Mouse (Mus musculus): ENCODE measurements at regions not wholly inside any gene's neighbourhood (a gene's known extent, or its start where the extent isn't known, plus 50 kb on each side); places are given as distances from the start of the nearest gene placed in this dataset.

GRCm38 (mm10) chr2:9468651-9469050 is 412.4 kb upstream of the 4930412O13Rik start:
- Histone ChIP-seq H3K4me3 (ENCODE audit: low read depth, low read length) (no peak overlapping the region), H3K9ac (replicated peaks; ENCODE audit: low read depth, low read length) (no peak overlapping the region), H3K9me3 (ENCODE audit: control insufficient read depth, low read length) (no peaks in the 10 kb centered on the region), H3K27me3 (ENCODE audit: control insufficient read depth, insufficient read depth, low read length) (no peaks in the 10 kb centered on the region), H3K4me2 (ENCODE audit: low read depth, low read length) (no peak overlapping the region), H3K4me1 (ENCODE audit: control insufficient read depth, insufficient read depth, low read length) (no peaks in the 10 kb centered on the region), H3K36me3 (ENCODE audit: control insufficient read depth, insufficient read depth, low read length) (no peaks in the 10 kb centered on the region), H3K27ac (ENCODE audit: low read depth, low read length) (no peak overlapping the region)
- 88% methylated on average over 3 of the region's 3 CpGs for WGBS
- ATAC-seq (ENCODE audit: low read depth): no peak

GRCm38 (mm10) chr2:9481678-9482345 is 399.2 kb upstream of the 4930412O13Rik start:
- no peaks in the 10 kb centered on the region for H3K9me3 ChIP-seq (ENCODE audit: control insufficient read depth, low read length)
- H3K27ac ChIP-seq (ENCODE audit: low read depth, low read length): no peak overlapping the region
- WGBS: 69% methylated on average over 7 of the region's 7 CpGs
- no peak overlapping the region for H3K4me2 ChIP-seq (ENCODE audit: low read depth, low read length)
- no peak overlapping the region for H3K4me3 ChIP-seq (ENCODE audit: low read depth, low read length)
- H3K27me3 ChIP-seq (ENCODE audit: control insufficient read depth, insufficient read depth, low read length): no peaks in the 10 kb centered on the region
- H3K4me1 ChIP-seq (ENCODE audit: control insufficient read depth, insufficient read depth, low read length): no peaks in the 10 kb centered on the region
- no peaks in the 10 kb centered on the region for H3K36me3 ChIP-seq (ENCODE audit: control insufficient read depth, insufficient read depth, low read length)
- no peak for ATAC-seq (ENCODE audit: low read depth)
- no peak overlapping the region for H3K9ac ChIP-seq (replicated peaks; ENCODE audit: low read depth, low read length)

GRCm38 (mm10) chr2:9487381-9487914 is 393.6 kb upstream of the 4930412O13Rik start:
- 94% methylated on average over 7 of the region's 7 CpGs for WGBS
- Histone ChIP-seq H3K4me1 (ENCODE audit: control insufficient read depth, insufficient read depth, low read length) (no peaks in the 10 kb centered on the region), H3K27ac (ENCODE audit: low read depth, low read length) (no peak overlapping the region), H3K27me3 (ENCODE audit: control insufficient read depth, insufficient read depth, low read length) (no peaks in the 10 kb centered on the region), H3K9me3 (ENCODE audit: control insufficient read depth, low read length) (no peaks in the 10 kb centered on the region), H3K4me3 (ENCODE audit: low read depth, low read length) (no peak overlapping the region), H3K36me3 (ENCODE audit: control insufficient read depth, insufficient read depth, low read length) (no peaks in the 10 kb centered on the region), H3K9ac (replicated peaks; ENCODE audit: low read depth, low read length) (no peak overlapping the region), H3K4me2 (ENCODE audit: low read depth, low read length) (no peak overlapping the region)
- no peak for ATAC-seq (ENCODE audit: low read depth)

DNA sequence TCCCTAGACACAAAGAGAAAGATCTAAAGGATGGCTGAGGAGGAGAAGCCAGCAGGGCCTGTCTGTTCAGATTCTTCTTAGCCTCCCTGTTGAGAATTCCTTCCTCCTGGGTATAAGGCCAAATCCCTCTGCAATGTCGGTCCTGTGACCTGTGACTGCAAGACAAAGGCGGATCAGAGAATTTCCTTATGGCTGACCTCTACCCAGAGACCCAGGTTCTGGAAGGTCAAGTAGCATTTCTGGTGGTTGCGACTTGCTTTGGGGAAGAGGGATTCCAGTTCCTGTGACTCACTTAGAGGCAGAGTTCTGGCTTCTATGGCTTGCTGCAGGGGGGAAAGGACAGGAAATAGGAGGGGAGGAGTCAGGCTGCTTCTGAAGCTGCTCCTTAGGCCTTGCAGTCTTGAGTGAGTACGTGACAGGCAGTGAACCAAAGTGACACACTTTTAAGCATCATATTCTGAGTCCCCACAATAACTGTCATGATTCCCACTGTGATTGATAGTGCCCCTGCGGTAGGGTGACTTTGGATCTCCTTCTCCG is 387.4 kb upstream of the 4930412O13Rik start:
- Histone ChIP-seq H3K9me3 (ENCODE audit: control insufficient read depth, low read length) (no peaks in the 10 kb centered on the region), H3K27me3 (ENCODE audit: control insufficient read depth, insufficient read depth, low read length) (no peaks in the 10 kb centered on the region), H3K4me1 (ENCODE audit: control insufficient read depth, insufficient read depth, low read length) (no peaks in the 10 kb centered on the region), H3K9ac (replicated peaks; ENCODE audit: low read depth, low read length) (no peak overlapping the region), H3K27ac (ENCODE audit: low read depth, low read length) (no peak overlapping the region), H3K36me3 (ENCODE audit: control insufficient read depth, insufficient read depth, low read length) (no peaks in the 10 kb centered on the region), H3K4me3 (ENCODE audit: low read depth, low read length) (no peak overlapping the region), H3K4me2 (ENCODE audit: low read depth, low read length) (no peak overlapping the region)
- no peak for ATAC-seq (ENCODE audit: low read depth)
- 47% methylated on average over 6 of the region's 6 CpGs for WGBS

DNA sequence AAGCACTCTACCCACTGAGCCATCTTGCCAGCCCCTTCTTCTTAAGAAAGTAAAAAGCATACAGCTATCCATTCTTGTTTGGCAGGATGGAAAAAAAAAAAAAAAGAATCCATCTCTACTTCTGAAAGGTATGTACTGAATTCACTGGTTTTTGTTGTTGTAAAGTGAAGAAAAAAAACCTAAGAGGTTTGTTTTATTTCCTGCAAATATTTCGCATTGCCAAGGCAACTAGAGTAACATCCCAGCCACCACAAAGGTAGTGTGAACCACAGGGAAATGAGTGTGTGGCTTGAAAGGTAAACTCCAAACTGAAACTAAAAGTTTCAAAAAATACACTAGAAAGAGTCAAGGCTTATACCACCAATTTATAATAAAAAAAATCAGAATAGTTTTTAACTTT is 361.0 kb upstream of the 4930412O13Rik start:
- H3K4me3 ChIP-seq (ENCODE audit: low read depth, low read length): no peak overlapping the region
- H3K4me2 ChIP-seq (ENCODE audit: low read depth, low read length): no peak overlapping the region
- H3K9ac ChIP-seq (replicated peaks; ENCODE audit: low read depth, low read length): no peak overlapping the region
- ATAC-seq (ENCODE audit: low read depth): no peak
- 92% methylated on average over 1 of the region's 1 CpGs for WGBS
- H3K9me3 ChIP-seq (ENCODE audit: control insufficient read depth, low read length): no peaks in the 10 kb centered on the region
- no peaks in the 10 kb centered on the region for H3K36me3 ChIP-seq (ENCODE audit: control insufficient read depth, insufficient read depth, low read length)
- no peaks in the 10 kb centered on the region for H3K4me1 ChIP-seq (ENCODE audit: control insufficient read depth, insufficient read depth, low read length)
- no peaks in the 10 kb centered on the region for H3K27me3 ChIP-seq (ENCODE audit: control insufficient read depth, insufficient read depth, low read length)
- H3K27ac ChIP-seq (ENCODE audit: low read depth, low read length): no peak overlapping the region

- Histone ChIP-seq H3K27ac (ENCODE audit: low read depth, low read length) (no peak overlapping the region), H3K9ac (replicated peaks; ENCODE audit: low read depth, low read length) (no peak overlapping the region), H3K36me3 (ENCODE audit: control insufficient read depth, insufficient read depth, low read length) (no peaks in the 10 kb centered on the region), H3K4me1 (ENCODE audit: control insufficient read depth, insufficient read depth, low read length) (no peaks in the 10 kb centered on the region), H3K27me3 (ENCODE audit: control insufficient read depth, insufficient read depth, low read length) (no peaks in the 10 kb centered on the region), H3K4me3 (ENCODE audit: low read depth, low read length) (no peak overlapping the region), H3K4me2 (ENCODE audit: low read depth, low read length) (no peak overlapping the region), H3K9me3 (ENCODE audit: control insufficient read depth, low read length) (no peaks in the 10 kb centered on the region)
- no peak for ATAC-seq (ENCODE audit: low read depth)
- WGBS: 92% methylated on average over 3 of the region's 3 CpGs
These were observed 355.1 kb upstream of the 4930412O13Rik start for GRCm38 (mm10) chr2:9525910-9526309.

- H3K4me2 ChIP-seq (ENCODE audit: low read depth, low read length): no peak overlapping the region
- no peaks in the 10 kb centered on the region for H3K4me1 ChIP-seq (ENCODE audit: control insufficient read depth, insufficient read depth, low read length)
- no peaks in the 10 kb centered on the region for H3K9me3 ChIP-seq (ENCODE audit: control insufficient read depth, low read length)
- no peak overlapping the region for H3K27ac ChIP-seq (ENCODE audit: low read depth, low read length)
- H3K27me3 ChIP-seq (ENCODE audit: control insufficient read depth, insufficient read depth, low read length): no peaks in the 10 kb centered on the region
- no peak overlapping the region for H3K4me3 ChIP-seq (ENCODE audit: low read depth, low read length)
- no peak for ATAC-seq (ENCODE audit: low read depth)
- no peak overlapping the region for H3K9ac ChIP-seq (replicated peaks; ENCODE audit: low read depth, low read length)
- whole genome bisulfite sequencing: 58% methylated on average over 2 of the region's 2 CpGs
- no peaks in the 10 kb centered on the region for H3K36me3 ChIP-seq (ENCODE audit: control insufficient read depth, insufficient read depth, low read length)
These were observed 345.9 kb upstream of the 4930412O13Rik start for GRCm38 (mm10) chr2:9535141-9535658.

GRCm38 (mm10) chr2:9547771-9548590 is 333.1 kb upstream of the 4930412O13Rik start:
- Histone ChIP-seq H3K9me3 (ENCODE audit: control insufficient read depth, low read length) (no peaks in the 10 kb centered on the region), H3K36me3 (ENCODE audit: control insufficient read depth, insufficient read depth, low read length) (no peaks in the 10 kb centered on the region), H3K4me2 (ENCODE audit: low read depth, low read length) (no peak overlapping the region), H3K9ac (replicated peaks; ENCODE audit: low read depth, low read length) (no peak overlapping the region), H3K27ac (ENCODE audit: low read depth, low read length) (no peak overlapping the region), H3K27me3 (ENCODE audit: control insufficient read depth, insufficient read depth, low read length) (no peaks in the 10 kb centered on the region), H3K4me3 (ENCODE audit: low read depth, low read length) (no peak overlapping the region), H3K4me1 (ENCODE audit: control insufficient read depth, insufficient read depth, low read length) (no peaks in the 10 kb centered on the region)
- ATAC-seq (ENCODE audit: low read depth): no peak
- WGBS: 81% methylated on average over 10 of the region's 10 CpGs

DNA sequence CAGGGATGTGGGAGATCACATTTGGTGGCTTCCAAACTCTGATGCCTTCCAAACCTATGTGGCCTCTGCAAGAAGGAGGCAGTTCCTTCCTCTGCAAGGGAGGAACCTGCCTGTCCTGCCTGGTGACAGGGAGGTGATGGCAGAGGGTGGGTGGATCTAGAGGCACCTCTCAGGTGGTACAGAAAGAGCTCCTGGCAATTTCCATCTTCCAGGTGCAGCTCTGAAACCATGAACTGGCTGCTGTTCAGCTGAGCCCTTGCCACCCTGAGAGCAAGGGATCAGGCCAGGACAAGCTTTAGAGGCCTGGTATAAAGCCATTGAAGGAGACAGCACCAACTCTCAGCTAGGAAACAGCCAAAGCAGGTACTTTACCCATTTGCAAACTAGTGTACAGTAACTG is 327.7 kb upstream of the 4930412O13Rik start:
- Histone ChIP-seq H3K4me1 (ENCODE audit: control insufficient read depth, insufficient read depth, low read length) (no peaks in the 10 kb centered on the region), H3K27me3 (ENCODE audit: control insufficient read depth, insufficient read depth, low read length) (no peaks in the 10 kb centered on the region), H3K27ac (ENCODE audit: low read depth, low read length) (no peak overlapping the region), H3K4me3 (ENCODE audit: low read depth, low read length) (no peak overlapping the region), H3K36me3 (ENCODE audit: control insufficient read depth, insufficient read depth, low read length) (no peaks in the 10 kb centered on the region), H3K4me2 (ENCODE audit: low read depth, low read length) (no peak overlapping the region), H3K9me3 (ENCODE audit: control insufficient read depth, low read length) (no peaks in the 10 kb centered on the region), H3K9ac (replicated peaks; ENCODE audit: low read depth, low read length) (no peak overlapping the region)
- ATAC-seq (ENCODE audit: low read depth): no peak
